Mouse (Mus musculus) C2C12 (cell line): ENCODE results near the gene Fam19a5. TPM values are rescaled to one million over a fixed set of nuclear protein-coding genes. Genes with fewer than 3 reads are reported as not detected.

Experiments
- H3K27me3 ChIP-seq: one replicate; pipeline ENCODE4 v1.6.1; 2011; ENCODE audit not compliant: control insufficient read depth, insufficient read depth, insufficient read length
- H3K36me3 ChIP-seq: one replicate; pipeline ENCODE4 v1.6.1; 2011; ENCODE audit not compliant: control insufficient read depth, insufficient read depth
- H3K4me3 ChIP-seq: one replicate; pipeline ENCODE4 v1.5.1; 2011; ENCODE audit warnings: mild to moderate bottlenecking, control low read depth; ENCODE audit not compliant: poor library complexity, insufficient read depth, severe bottlenecking
- H3K79me2 ChIP-seq: one replicate; pipeline ENCODE4 v1.6.1; 2011; ENCODE audit not compliant: control insufficient read depth, insufficient read depth
- H3K79me3 ChIP-seq: one replicate; pipeline ENCODE4 v1.6.1; 2011; ENCODE audit warnings: low read depth, control low read depth
- H3ac ChIP-seq: one replicate; pipeline ENCODE3; 2011; ENCODE audit warnings: low read depth; ENCODE audit not compliant: control insufficient read depth, insufficient read length
- CEBPB ChIP-seq: IDR thresholded peaks from one replicate; pipeline ENCODE4 v1.6.1; 2011; ENCODE audit warnings: low read depth, mild to moderate bottlenecking, control low read depth, moderate library complexity
- CTCF ChIP-seq: IDR thresholded peaks from one replicate; pipeline ENCODE4 v1.5.1; 2011; ENCODE audit not compliant: control insufficient read depth, insufficient read depth, insufficient read length
- FOSL1 ChIP-seq: IDR thresholded peaks from one replicate; pipeline ENCODE4 v1.8.0; 2011; ENCODE audit warnings: mild to moderate bottlenecking, low read length; ENCODE audit not compliant: poor library complexity, insufficient read depth, severe bottlenecking
- MAX ChIP-seq: IDR thresholded peaks from one replicate; pipeline ENCODE4 v1.6.1; 2011; ENCODE audit warnings: mild to moderate bottlenecking, control low read depth
- MYOD1 ChIP-seq: IDR thresholded peaks from one replicate; pipeline ENCODE4 v1.6.1; 2011; ENCODE audit warnings: low read depth; ENCODE audit not compliant: control insufficient read depth, insufficient read length
- MYOG ChIP-seq: IDR thresholded peaks from one replicate; pipeline ENCODE4 v1.6.1; 2011; ENCODE audit not compliant: control insufficient read depth, insufficient read length; ENCODE audit errors: extremely low read depth
- USF1 ChIP-seq: IDR thresholded peaks from one replicate; pipeline ENCODE4 v1.6.1; 2011; ENCODE audit warnings: low read depth, mild to moderate bottlenecking, control low read depth, moderate library complexity
- polyA plus RNA-seq: library from polyadenylated mRNA; unstranded; fragments of >200 nt; fragmentation: generic; extraction: Trizol; gene quantifications from one replicate; pipeline ENCODE4 v1.2.1, GENCODE M21; 2012; ENCODE audit warnings: missing spikeins

Gene Fam19a5
- polyA plus RNA-seq, 1 experiment = 50.0 TPM

DNA sequence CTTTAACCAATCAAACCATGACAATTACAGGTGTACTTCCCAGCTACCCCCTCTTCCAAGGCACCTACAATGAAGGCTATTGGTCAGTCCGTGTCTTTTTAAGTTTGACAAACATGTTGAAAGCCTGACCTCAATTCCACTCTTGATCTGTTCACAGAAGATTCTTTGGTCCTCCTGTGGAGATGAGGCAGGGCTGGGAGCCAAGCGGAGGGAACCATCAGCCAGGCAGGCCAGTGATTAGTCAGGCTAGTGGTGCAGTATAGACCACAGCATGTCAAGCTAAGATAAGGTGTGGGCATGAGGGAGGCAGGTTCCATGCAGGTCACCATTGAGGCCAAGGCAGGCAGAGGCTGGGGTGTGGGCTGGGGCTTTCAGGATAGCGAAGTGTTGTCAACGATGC lies 54.5 kb downstream of the Fam19a5 start:
- no peak for TF ChIP-seq MYOD1
- TF ChIP-seq MAX = no peak
- TF ChIP-seq MYOG = no peak
- no peak for TF ChIP-seq CTCF
- TF ChIP-seq CEBPB = no peak
- TF ChIP-seq USF1 = no peak
- TF ChIP-seq FOSL1 = no peak
- Histone ChIP-seq H3K4me3 (no peak overlapping the region), H3K79me2 (no peaks in the 10 kb centered on the region), H3K79me3 (no peaks in the 10 kb centered on the region), H3K36me3 (no peaks in the 10 kb centered on the region), H3ac (no peak overlapping the region), H3K27me3 (no peaks in the 10 kb centered on the region)

GRCm38 (mm10) chr15:87603316-87603715 lies 59.2 kb downstream of the Fam19a5 start:
- H3K27me3 ChIP-seq = peaks cover 3% of the 10 kb centered on the region
- H3K79me2 ChIP-seq = no peaks in the 10 kb centered on the region
- no peak overlapping the region for H3ac ChIP-seq
- H3K36me3 ChIP-seq = no peaks in the 10 kb centered on the region
- H3K79me3 ChIP-seq = no peaks in the 10 kb centered on the region
- H3K4me3 ChIP-seq = no peak overlapping the region
- TF ChIP-seq CTCF = no peak
- TF ChIP-seq FOSL1 = no peak
- TF ChIP-seq MAX = no peak
- no peak for TF ChIP-seq CEBPB
- TF ChIP-seq USF1 = no peak

- no peak overlapping the region for H3K4me3 ChIP-seq
- TF ChIP-seq MAX = no peak
- no peak for TF ChIP-seq CEBPB
- no peak for TF ChIP-seq MYOD1
- TF ChIP-seq FOSL1 = no peak
- no peak for TF ChIP-seq CTCF
- TF ChIP-seq MYOG = no peak
- TF ChIP-seq USF1 = no peak
- no peaks in the 10 kb centered on the region for H3K79me2 ChIP-seq
- peaks cover 6% of the 10 kb centered on the region for H3K27me3 ChIP-seq
- no peaks in the 10 kb centered on the region for H3K36me3 ChIP-seq
- no peak overlapping the region for H3ac ChIP-seq
- no peaks in the 10 kb centered on the region for H3K79me3 ChIP-seq
These were observed 61.6 kb downstream of the Fam19a5 start for GRCm38 (mm10) chr15:87605504-87606280.

DNA sequence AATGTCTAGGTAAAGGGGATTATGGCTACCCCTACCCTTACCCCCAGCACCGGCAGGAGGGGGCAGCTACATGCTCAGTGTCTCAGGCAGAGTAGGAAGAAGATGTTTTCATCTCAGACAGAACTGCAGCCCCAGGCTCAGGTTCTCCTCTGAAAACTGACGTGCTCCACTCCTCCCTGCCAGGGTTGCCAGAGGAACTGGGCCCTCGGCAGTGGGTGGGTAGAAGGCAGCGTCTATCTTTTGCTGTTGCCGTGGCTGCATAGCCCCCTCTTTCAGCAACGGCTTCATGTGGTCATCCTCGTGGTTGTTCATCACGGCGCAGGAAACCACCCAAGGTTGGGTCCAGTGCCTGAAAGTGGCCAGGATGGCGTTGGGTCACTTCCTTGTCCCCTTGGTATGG lies 62.6 kb downstream of the Fam19a5 start:
- H3K27me3 ChIP-seq = peaks cover 6% of the 10 kb centered on the region
- no peak overlapping the region for H3ac ChIP-seq
- H3K36me3 ChIP-seq = no peaks in the 10 kb centered on the region
- H3K4me3 ChIP-seq = no peak overlapping the region
- no peaks in the 10 kb centered on the region for H3K79me3 ChIP-seq
- H3K79me2 ChIP-seq = no peaks in the 10 kb centered on the region
- TF ChIP-seq CEBPB (no peak), MAX (no peak), USF1 (no peak), MYOG (no peak), FOSL1 (no peak), MYOD1 (no peak), CTCF (no peak)

DNA sequence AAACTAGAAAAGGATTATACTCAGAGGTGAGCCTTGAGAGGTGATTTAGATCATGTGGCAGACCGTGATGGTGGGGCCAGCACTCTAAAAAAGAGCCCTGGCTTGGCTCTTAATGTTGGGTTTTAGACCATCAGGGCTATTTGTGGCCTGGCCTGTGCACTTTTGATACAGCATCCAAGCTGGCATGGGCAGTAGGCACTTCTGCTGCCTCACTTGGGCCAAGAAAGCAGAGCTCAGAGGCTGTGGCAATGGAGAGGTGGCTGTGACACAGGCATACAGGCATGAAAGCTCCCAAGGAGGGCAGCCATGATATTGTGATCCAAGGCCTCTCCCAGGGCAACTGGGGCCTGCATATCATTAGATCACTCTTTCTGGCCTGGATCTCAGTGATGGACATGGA lies 65.1 kb downstream of the Fam19a5 start:
- Histone ChIP-seq H3K36me3 (no peaks in the 10 kb centered on the region), H3K79me3 (no peaks in the 10 kb centered on the region), H3ac (no peak overlapping the region), H3K27me3 (peaks cover 6% of the 10 kb centered on the region), H3K4me3 (no peak overlapping the region), H3K79me2 (no peaks in the 10 kb centered on the region)
- TF ChIP-seq USF1 (no peak), FOSL1 (no peak), MAX (no peak), CEBPB (no peak), CTCF (no peak), MYOG (no peak), MYOD1 (no peak)
